In genomic region chr1:132541171-132541823, GRCm38 (mm10) we compare ENCODE assay signal across 8 mouse cellular contexts. TPM values are rescaled to one million over a fixed set of nuclear protein-coding genes. Genes with fewer than 3 reads are reported as not detected.
DNase-seq lines count a peak whose midpoint lies in the region; ATAC-seq lines count a peak whose summit lies in the region.

No protein-coding gene starts in this region.

- H3K4me3 ChIP-seq in forebrain, embryonic 14.5 days (ENCODE audit: low read depth, low read length) = peak overlapping the region; percentile 46
- no peak overlapping the region for H3K4me3 ChIP-seq in limb, embryonic 11.5 days (ENCODE audit: low read depth, low read length)
- no peak overlapping the region for H3K4me3 ChIP-seq in stomach, embryonic 16.5 days (replicated peaks; ENCODE audit: low read length)

- peak overlapping the region; percentile 74 for H3K9ac ChIP-seq in forebrain, embryonic 14.5 days (ENCODE audit: low read length)
- H3K9ac ChIP-seq in limb, embryonic 11.5 days (ENCODE audit: low read length) = no peak overlapping the region
- no peak overlapping the region for H3K9ac ChIP-seq in stomach, embryonic 16.5 days (ENCODE audit: low read length)

- peak; percentile 81 for DNase-seq in cerebellum, adult 11-12 months
- no peak for DNase-seq in cerebellum, postnatal 4 days (ENCODE audit: low spot score in 2 of 2)
- DNase-seq in WW6 (ENCODE audit: low read depth, low spot score) = peak; percentile 65
- no peak for DNase-seq in forebrain, embryonic 14.5 days (ENCODE audit: low spot score)
- DNase-seq in limb, embryonic 11.5 days (ENCODE audit: low spot score) = peak; percentile 86
- no peak for DNase-seq in gastrocnemius, postnatal 14 days
- no peak for DNase-seq in heart, postnatal 4 days

- WGBS in forebrain, embryonic 14.5 days = 5% methylated on average over 14 of the region's 14 CpGs
- WGBS in limb, embryonic 11.5 days = 5% methylated on average over 14 of the region's 14 CpGs
- 7% methylated on average over 14 of the region's 14 CpGs for WGBS in stomach, embryonic 16.5 days

- H3K27ac ChIP-seq in forebrain, embryonic 14.5 days (ENCODE audit: low read depth, low read length) = 0 out of 2 replicates have a peak overlapping the region, but pooled peaks have one; percentile 27
- no peak overlapping the region for H3K27ac ChIP-seq in limb, embryonic 11.5 days (replicated peaks; ENCODE audit: low read depth, low read length)
- H3K27ac ChIP-seq in stomach, embryonic 16.5 days (ENCODE audit: low read length) = no peak overlapping the region

- H3K9me3 ChIP-seq in forebrain, embryonic 14.5 days (replicated peaks; ENCODE audit: control insufficient read depth, low read length) = no peaks in the 10 kb centered on the region
- H3K9me3 ChIP-seq in limb, embryonic 11.5 days (ENCODE audit: control insufficient read depth, low read length) = no peaks in the 10 kb centered on the region
- H3K9me3 ChIP-seq in stomach, embryonic 16.5 days (replicated peaks; ENCODE audit: control insufficient read depth, low read length) = no peaks in the 10 kb centered on the region

- H3K4me1 ChIP-seq in forebrain, embryonic 14.5 days (ENCODE audit: control insufficient read depth, insufficient read depth, low read length) = no peaks in the 10 kb centered on the region; the same call in 1 of the 2 replicates
- H3K4me1 ChIP-seq in limb, embryonic 11.5 days (ENCODE audit: control insufficient read depth, insufficient read depth, low read length) = peaks cover 15% of the 10 kb centered on the region
- peaks cover 16% of the 10 kb centered on the region for H3K4me1 ChIP-seq in stomach, embryonic 16.5 days (ENCODE audit: control insufficient read depth, insufficient read depth, low read length)

- H3K27me3 ChIP-seq in forebrain, embryonic 14.5 days (replicated peaks; ENCODE audit: control insufficient read depth, insufficient read depth, low read length) = 0 out of 2 replicates have a peak, but pooled peaks cover 12% of the 10 kb centered on the region
- H3K27me3 ChIP-seq in limb, embryonic 11.5 days (ENCODE audit: control insufficient read depth, insufficient read depth, low read length) = peaks cover 41% of the 10 kb centered on the region
- H3K27me3 ChIP-seq in stomach, embryonic 16.5 days (ENCODE audit: control insufficient read depth, insufficient read depth, low read length) = peaks cover 24% of the 10 kb centered on the region

- H3K4me2 ChIP-seq in forebrain, embryonic 14.5 days (ENCODE audit: low read length) = peak overlapping the region; percentile 69
- no peak overlapping the region for H3K4me2 ChIP-seq in limb, embryonic 11.5 days (ENCODE audit: low read depth, severe bottlenecking)
- no peak overlapping the region for H3K4me2 ChIP-seq in stomach, embryonic 16.5 days (ENCODE audit: low read depth, low read length)

- intact Hi-C loops in gastrocnemius, postnatal 14 days (cut with DNase I; ENCODE audit: low total_unique reads) = no loop called here

- no peak for ATAC-seq in forebrain, embryonic 14.5 days
- ATAC-seq in limb, embryonic 11.5 days (ENCODE audit: insufficient number of reproducible peaks, low FRiP score, low TSS enrichment, low read depth) = peak; percentile 74
- peak; percentile 61 for ATAC-seq in stomach, embryonic 16.5 days (ENCODE audit: insufficient read depth, low FRiP score)

- H3K36me3 ChIP-seq in forebrain, embryonic 14.5 days (ENCODE audit: control insufficient read depth, insufficient read depth, low read length) = no peaks in the 10 kb centered on the region
- H3K36me3 ChIP-seq in limb, embryonic 11.5 days (ENCODE audit: control insufficient read depth, insufficient read depth, low read length) = no peaks in the 10 kb centered on the region
- no peaks in the 10 kb centered on the region for H3K36me3 ChIP-seq in stomach, embryonic 16.5 days (ENCODE audit: control insufficient read depth, insufficient read depth, low read length)

RNA-seq across cellular contexts. Expression of gene Cntn2, which starts 1.8 kb away (rescaled TPM):
- polyA plus RNA-seq in forebrain, embryonic 14.5 days (2014; fragmentation: Nextera tagmentation; extraction: Ambion mirVana) = 68.0 and 102 TPM in 2 replicates
- 0.52 and 0.89 TPM in 2 replicates for polyA plus RNA-seq in limb, embryonic 11.5 days (2014; fragmentation: Nextera tagmentation; extraction: Ambion mirVana)
- polyA plus RNA-seq in stomach, embryonic 16.5 days (2015; fragmentation: Nextera tagmentation; extraction: Ambion mirVana) = 0.06 and 0.18 TPM in 2 replicates
- total RNA-seq in gastrocnemius, postnatal 14 days (2021) = under 1 TPM; 0.04 to 0.18 TPM
- 1 to 10 TPM; 2.1 to 3.0 TPM for total RNA-seq in heart, postnatal 4 days (2021)

RNA-seq across cellular contexts. Expression of gene Tmem81, which starts 35.3 kb away (rescaled TPM):
- polyA plus RNA-seq in forebrain, embryonic 14.5 days (2014; fragmentation: Nextera tagmentation; extraction: Ambion mirVana) = 0.74 and 1.1 TPM in 2 replicates
- 1.5 and 1.8 TPM in 2 replicates for polyA plus RNA-seq in limb, embryonic 11.5 days (2014; fragmentation: Nextera tagmentation; extraction: Ambion mirVana)
- 1.9 and 2.2 TPM in 2 replicates for polyA plus RNA-seq in stomach, embryonic 16.5 days (2015; fragmentation: Nextera tagmentation; extraction: Ambion mirVana)
- total RNA-seq in gastrocnemius, postnatal 14 days (2021) = 1 to 10 TPM in 1 of 2 experiments, under 1 TPM in 1; 0.84 to 1.0 TPM
- 1 to 10 TPM; 1.9 to 2.0 TPM for total RNA-seq in heart, postnatal 4 days (2021)

Comparison
In these comparisons a context has a peak if more than half of its experiments do, and no peak if none do; other contexts are left out.
1. DNase-seq: peak in cerebellum, adult 11-12 months (single experiment), WW6 (single experiment) and limb, embryonic 11.5 days (single experiment); none in cerebellum, postnatal 4 days (0 of 2), forebrain, embryonic 14.5 days (single experiment), gastrocnemius, postnatal 14 days (single experiment) and heart, postnatal 4 days (single experiment).
2. RNA of gene Cntn2, which starts 1.8 kb away (polyA plus RNA-seq): 68.0 to 102 TPM in forebrain, embryonic 14.5 days; 0.52 to 0.89 TPM in limb, embryonic 11.5 days and 0.06 to 0.18 TPM in stomach, embryonic 16.5 days; every median in the first group is over 10 times any median in the second.